Mouse (Mus musculus) layer of hippocampus, postnatal 25 days (tissue): ENCODE data around the gene Arsk. TPM values are rescaled to one million over a fixed set of nuclear protein-coding genes. Genes with fewer than 3 reads are reported as not detected.

ENCODE experiments used
- DNase-seq, 2 experiments: peaks; one replicate each; pipeline ENCODE4 v3.0.0; 2022; ENCODE audit warnings: mixed read lengths in 2 of 2, low spot score in 1 of 2; ENCODE audit errors: extremely low spot score in 1 of 2
- total RNA-seq, 2 experiments: library from RNA; stranded (reverse); gene quantifications; 2 replicates each; pipeline ENCODE4 v1.2.3; 2021

The Arsk gene
- 1 to 10 TPM; 5.3 to 5.7 TPM for total RNA-seq

GRCm38 (mm10) chr13:76098493-76099303 lies at the start of gene Arsk, which contains the start of gene Ttc37:
Gene Arsk (minus strand): TSS chr13:76098660.
Gene Ttc37 (plus strand): TSS chr13:76098734.
- DNase-seq = peak; percentile 78 to 87

- DNase-seq = no peak
These were observed 42.8 kb upstream of the Arsk start for GRCm38 (mm10) chr13:76141117-76141808.

GRCm38 (mm10) chr13:76138862-76139261 lies 40.4 kb upstream of the Arsk start:
- no peak for DNase-seq

- no peak for DNase-seq
These were observed 34.0 kb upstream of the Arsk start for GRCm38 (mm10) chr13:76132415-76132814.

GRCm38 (mm10) chr13:76128799-76129198 lies 30.3 kb upstream of the Arsk start:
- no peak for DNase-seq

- no peak for DNase-seq
These were observed 10.8 kb upstream of the Arsk start for GRCm38 (mm10) chr13:76109069-76109824.

GRCm38 (mm10) chr13:76101989-76102388 lies 3.5 kb upstream of the Arsk start:
- no peak for DNase-seq

GRCm38 (mm10) chr13:76098116-76098492 lies 356 bp downstream of the Arsk start:
- DNase-seq = no peak

GRCm38 (mm10) chr13:76074323-76074722 lies 24.1 kb downstream of the Arsk start:
- no peak for DNase-seq

- DNase-seq = no peak
These were observed 34.0 kb downstream of the Arsk start for GRCm38 (mm10) chr13:76064363-76064945.

GRCm38 (mm10) chr13:76063548-76063947 lies 34.9 kb downstream of the Arsk start:
- no peak for DNase-seq

GRCm38 (mm10) chr13:76062569-76062968 lies 35.9 kb downstream of the Arsk start:
- no peak for DNase-seq

GRCm38 (mm10) chr13:76062126-76062525 lies 36.3 kb downstream of the Arsk start:
- no peak for DNase-seq

- DNase-seq = no peak
These were observed 38.9 kb downstream of the Arsk start for GRCm38 (mm10) chr13:76059591-76059990.

- DNase-seq = no peak
These were observed 41.0 kb downstream of the Arsk start for GRCm38 (mm10) chr13:76057267-76058069.

GRCm38 (mm10) chr13:76056896-76057266 lies 41.6 kb downstream of the Arsk start, which contains the start of gene Gpr150:
Gene Gpr150 (minus strand): TSS chr13:76056996.
- DNase-seq = no peak

- DNase-seq = peak; percentile 57 to 64
These were observed 42.2 kb downstream of the Arsk start for GRCm38 (mm10) chr13:76056261-76056724.

GRCm38 (mm10) chr13:76055391-76056232 lies 42.8 kb downstream of the Arsk start:
- DNase-seq = peak; percentile 15 to 40

GRCm38 (mm10) chr13:76044971-76045370 lies 53.5 kb downstream of the Arsk start:
- no peak for DNase-seq
